Mouse (Mus musculus): Measurements from ENCODE around the gene Zbtb20. TPM values are rescaled to one million over a fixed set of nuclear protein-coding genes. Genes with fewer than 3 reads are reported as not detected.

The Zbtb20 gene
- polyA plus RNA-seq, 1 experiment: 72.7 TPM

DNA sequence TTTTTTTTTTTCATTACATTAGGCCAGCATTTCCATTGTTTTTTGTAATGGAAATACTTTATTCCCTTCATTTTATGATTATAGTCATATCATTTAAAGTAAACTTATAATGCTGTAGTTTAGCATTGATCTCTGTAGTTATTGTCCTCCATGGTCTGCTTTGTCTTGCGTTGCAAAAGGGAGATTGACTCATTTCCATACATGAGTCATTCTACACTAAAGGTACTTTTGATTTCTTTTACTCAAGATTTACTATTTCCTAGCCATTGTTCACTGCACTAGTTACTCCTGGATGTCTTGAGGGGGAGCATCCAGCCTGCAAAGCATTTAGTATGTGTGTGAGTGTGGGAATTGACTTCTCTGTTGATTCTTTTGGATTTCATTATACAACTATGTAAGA, 24.6 kb downstream of the Zbtb20 start:
- TF ChIP-seq CTCF (IDR thresholded peaks at IDR 0.05; ENCODE audit: insufficient read depth, low read depth, low read length) (no peak), POLR2A (IDR thresholded peaks at IDR 0.05; ENCODE audit: insufficient read depth, low read depth, low read length) (no peak)
- no peaks in the 10 kb centered on the region for H3K4me1 ChIP-seq (ENCODE audit: control insufficient read depth, insufficient read depth, low read length)
- 82% methylated on average over 1 of the region's 1 CpGs for WGBS
- no peak overlapping the region for H3K4me3 ChIP-seq (ENCODE audit: insufficient read depth, low read depth, low read length)
- H3K27ac ChIP-seq (ENCODE audit: insufficient read depth, low read depth, low read length): no peak overlapping the region

DNA sequence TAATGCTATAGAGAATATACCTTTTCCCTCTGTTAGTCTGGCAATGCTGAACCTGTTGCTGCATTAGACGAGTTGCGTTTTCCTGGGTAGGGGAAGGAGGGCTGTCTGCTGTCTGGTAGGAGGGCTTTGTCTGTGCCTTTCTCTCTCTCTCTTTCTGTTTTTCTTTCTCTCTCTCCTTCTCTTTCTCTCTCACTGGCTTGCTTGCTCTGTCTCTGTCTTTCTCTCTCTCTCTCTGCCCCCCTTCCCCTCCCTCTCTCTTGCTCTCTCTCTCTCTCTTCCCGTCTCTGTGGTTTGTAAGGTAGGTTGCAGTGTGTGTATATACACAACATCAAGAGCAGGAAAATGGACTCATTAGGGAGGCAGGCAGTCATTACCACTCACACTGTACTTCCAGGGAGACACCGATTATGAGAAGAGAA, 31.6 kb downstream of the Zbtb20 start:
- Histone ChIP-seq H3K4me3 (ENCODE audit: insufficient read depth, low read depth, low read length) (peak overlapping the region; percentile 34), H3K27ac (ENCODE audit: insufficient read depth, low read depth, low read length) (peak overlapping the region; percentile 67; the same call in 1 of the 2 replicates), H3K4me1 (ENCODE audit: control insufficient read depth, insufficient read depth, low read length) (peaks cover 3% of the 10 kb centered on the region; the same call in 1 of the 2 replicates)
- no peak for TF ChIP-seq CTCF (IDR thresholded peaks at IDR 0.05; ENCODE audit: insufficient read depth, low read depth, low read length)
- no peak for TF ChIP-seq POLR2A (IDR thresholded peaks at IDR 0.05; ENCODE audit: insufficient read depth, low read depth, low read length)
- WGBS: 5% methylated on average over 4 of the region's 4 CpGs

DNA sequence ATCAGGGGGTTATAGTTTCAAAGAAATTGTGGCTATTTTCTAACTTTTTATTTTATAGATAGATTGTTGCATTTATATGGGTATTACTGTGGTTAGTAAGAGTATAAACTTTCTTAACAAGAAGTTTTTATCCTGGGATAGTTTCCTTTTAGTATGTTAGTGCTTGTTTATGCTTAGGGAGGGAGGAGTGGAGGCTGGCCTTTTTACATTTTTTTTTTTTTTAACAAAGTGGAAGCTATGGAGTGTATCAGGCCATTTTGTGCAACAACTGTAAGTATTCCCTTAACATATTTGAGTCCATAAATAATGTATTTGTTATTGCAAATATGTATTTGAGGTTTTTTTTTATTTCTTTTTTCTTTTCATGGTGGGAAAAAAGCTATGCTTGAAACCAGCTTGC, 32.7 kb downstream of the Zbtb20 start:
- TF ChIP-seq CTCF (IDR thresholded peaks at IDR 0.05; ENCODE audit: insufficient read depth, low read depth, low read length): no peak
- TF ChIP-seq POLR2A (IDR thresholded peaks at IDR 0.05; ENCODE audit: insufficient read depth, low read depth, low read length): no peak
- Histone ChIP-seq H3K4me1 (ENCODE audit: control insufficient read depth, insufficient read depth, low read length) (peaks cover 3% of the 10 kb centered on the region; the same call in 1 of the 2 replicates), H3K4me3 (ENCODE audit: insufficient read depth, low read depth, low read length) (no peak overlapping the region), H3K27ac (ENCODE audit: insufficient read depth, low read depth, low read length) (no peak overlapping the region)

GRCm38 (mm10) chr16:42908896-42909295, 33.2 kb downstream of the Zbtb20 start:
- WGBS: 69% methylated on average over 5 of the region's 5 CpGs
- H3K4me3 ChIP-seq (ENCODE audit: insufficient read depth, low read depth, low read length): no peak overlapping the region
- H3K4me1 ChIP-seq (ENCODE audit: control insufficient read depth, insufficient read depth, low read length): peaks cover 3% of the 10 kb centered on the region; the same call in 1 of the 2 replicates
- TF ChIP-seq POLR2A (IDR thresholded peaks at IDR 0.05; ENCODE audit: insufficient read depth, low read depth, low read length) (no peak), CTCF (IDR thresholded peaks at IDR 0.05; ENCODE audit: insufficient read depth, low read depth, low read length) (no peak)
- H3K27ac ChIP-seq (ENCODE audit: insufficient read depth, low read depth, low read length): no peak overlapping the region

DNA sequence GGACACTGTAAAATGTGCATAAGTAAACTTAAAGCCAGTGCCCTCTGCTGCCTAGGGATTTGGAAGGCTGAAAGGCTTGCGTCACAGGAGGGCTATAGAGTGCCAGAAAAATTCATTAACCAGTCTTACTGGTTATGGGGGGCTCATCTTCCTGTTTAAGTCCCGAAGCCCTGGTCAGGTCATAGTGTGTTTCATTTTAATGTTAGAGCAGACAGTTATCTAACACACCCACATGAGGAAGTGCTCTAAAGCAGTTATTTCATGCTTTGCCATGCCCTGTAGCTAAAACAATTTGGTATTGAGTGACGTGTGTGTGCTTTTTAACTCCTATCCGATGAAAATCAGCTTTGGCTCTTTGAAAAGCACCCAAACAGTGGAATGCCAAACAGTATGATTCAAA, 34.3 kb downstream of the Zbtb20 start:
- 36% methylated on average over 4 of the region's 4 CpGs for WGBS
- H3K4me3 ChIP-seq (ENCODE audit: insufficient read depth, low read depth, low read length): no peak overlapping the region
- H3K27ac ChIP-seq (ENCODE audit: insufficient read depth, low read depth, low read length): no peak overlapping the region
- no peak for TF ChIP-seq POLR2A (IDR thresholded peaks at IDR 0.05; ENCODE audit: insufficient read depth, low read depth, low read length)
- no peak for TF ChIP-seq CTCF (IDR thresholded peaks at IDR 0.05; ENCODE audit: insufficient read depth, low read depth, low read length)
- H3K4me1 ChIP-seq (ENCODE audit: control insufficient read depth, insufficient read depth, low read length): peaks cover 3% of the 10 kb centered on the region; the same call in 1 of the 2 replicates

GRCm38 (mm10) chr16:42910716-42911115, 35.0 kb downstream of the Zbtb20 start:
- H3K27ac ChIP-seq (ENCODE audit: insufficient read depth, low read depth, low read length): peak overlapping the region; percentile 66
- H3K4me1 ChIP-seq (ENCODE audit: control insufficient read depth, insufficient read depth, low read length): peaks cover 3% of the 10 kb centered on the region; the same call in 1 of the 2 replicates
- no peak overlapping the region for H3K4me3 ChIP-seq (ENCODE audit: insufficient read depth, low read depth, low read length)
- TF ChIP-seq CTCF (IDR thresholded peaks at IDR 0.05; ENCODE audit: insufficient read depth, low read depth, low read length) (no peak), POLR2A (IDR thresholded peaks at IDR 0.05; ENCODE audit: insufficient read depth, low read depth, low read length) (no peak)
- WGBS: 49% methylated on average over 3 of the region's 3 CpGs

- Histone ChIP-seq H3K27ac (ENCODE audit: insufficient read depth, low read depth, low read length) (peak overlapping the region; percentile 51; the same call in 1 of the 2 replicates), H3K4me3 (ENCODE audit: insufficient read depth, low read depth, low read length) (no peak overlapping the region), H3K4me1 (ENCODE audit: control insufficient read depth, insufficient read depth, low read length) (peaks cover 3% of the 10 kb centered on the region; the same call in 1 of the 2 replicates)
- TF ChIP-seq CTCF (IDR thresholded peaks at IDR 0.05; ENCODE audit: insufficient read depth, low read depth, low read length) (no peak), POLR2A (IDR thresholded peaks at IDR 0.05; ENCODE audit: insufficient read depth, low read depth, low read length) (no peak)
- WGBS: 57% methylated on average over 4 of the region's 4 CpGs
Observed at GRCm38 (mm10) chr16:42911326-42911725, 35.6 kb downstream of the Zbtb20 start.

GRCm38 (mm10) chr16:42911815-42912214, 36.1 kb downstream of the Zbtb20 start:
- peak overlapping the region; percentile 33; the same call in 1 of the 2 replicates for H3K27ac ChIP-seq (ENCODE audit: insufficient read depth, low read depth, low read length)

GRCm38 (mm10) chr16:42913291-42913690, 37.6 kb downstream of the Zbtb20 start:
- WGBS: 82% methylated on average over 8 of the region's 8 CpGs
- peaks cover 3% of the 10 kb centered on the region; the same call in 1 of the 2 replicates for H3K4me1 ChIP-seq (ENCODE audit: control insufficient read depth, insufficient read depth, low read length)
- H3K4me3 ChIP-seq (ENCODE audit: insufficient read depth, low read depth, low read length): no peak overlapping the region
- no peak for TF ChIP-seq CTCF (IDR thresholded peaks at IDR 0.05; ENCODE audit: insufficient read depth, low read depth, low read length)
- no peak for TF ChIP-seq POLR2A (IDR thresholded peaks at IDR 0.05; ENCODE audit: insufficient read depth, low read depth, low read length)
- no peak overlapping the region for H3K27ac ChIP-seq (ENCODE audit: insufficient read depth, low read depth, low read length)

More at GRCm38 (mm10) chr16:42911815-42912214, 36.1 kb downstream of the Zbtb20 start:
- Histone ChIP-seq H3K4me3 (ENCODE audit: insufficient read depth, low read depth, low read length) (no peak overlapping the region), H3K4me1 (ENCODE audit: control insufficient read depth, insufficient read depth, low read length) (peaks cover 3% of the 10 kb centered on the region; the same call in 1 of the 2 replicates)
- no peak for TF ChIP-seq POLR2A (IDR thresholded peaks at IDR 0.05; ENCODE audit: insufficient read depth, low read depth, low read length)
- no peak for TF ChIP-seq CTCF (IDR thresholded peaks at IDR 0.05; ENCODE audit: insufficient read depth, low read depth, low read length)
- WGBS: 62% methylated on average over 5 of the region's 5 CpGs

Data from olfactory bulb, adult 2 months (tissue).